Mouse (Mus musculus): ENCODE measurements around the gene Pnpo.

Gene Pnpo

GRCm38 (mm10) chr11:96916044-96916884 is 27.5 kb downstream of the Pnpo start, which contains the start of gene Cdk5rap3:
Gene Cdk5rap3 (minus strand): TSS chr11:96916496.
- CTCF ChIA-PET: no interaction called here

GRCm38 (mm10) chr11:96912682-96913081 is 31.1 kb downstream of the Pnpo start:
- CTCF ChIA-PET: interaction anchor here (1.2 kb wide), 1 partner anchor 365 kb away, joined by 3 read pairs; no protein-coding TSS in a partner anchor

- CTCF ChIA-PET: interaction anchor here (0.6 to 1.0 kb wide), 3 partner anchors 43 to 118 kb away, joined by 3 to 9 read pairs (median 3); no protein-coding TSS in a partner anchor
Observed at GRCm38 (mm10) chr11:96910003-96910402, 33.8 kb downstream of the Pnpo start.

- CTCF ChIA-PET: no interaction called here
Observed at GRCm38 (mm10) chr11:96908594-96908993, 35.2 kb downstream of the Pnpo start.

GRCm38 (mm10) chr11:96906431-96907161 is 37.2 kb downstream of the Pnpo start:
- CTCF ChIA-PET: interaction anchor here (0.6 kb wide), 1 partner anchor 73 kb away, joined by 3 read pairs; no protein-coding TSS in a partner anchor

- CTCF ChIA-PET: no interaction called here
Observed at GRCm38 (mm10) chr11:96902639-96903635, 40.8 kb downstream of the Pnpo start.

GRCm38 (mm10) chr11:96901332-96901731 is 42.5 kb downstream of the Pnpo start:
- CTCF ChIA-PET: no interaction called here

- CTCF ChIA-PET: no interaction called here
Observed at GRCm38 (mm10) chr11:96899449-96900306, 44.1 kb downstream of the Pnpo start.

- CTCF ChIA-PET: no interaction called here
Observed at GRCm38 (mm10) chr11:96895886-96896285, 47.9 kb downstream of the Pnpo start.

- CTCF ChIA-PET: no interaction called here
Observed at GRCm38 (mm10) chr11:96893203-96893842, 50.5 kb downstream of the Pnpo start.

- CTCF ChIA-PET: no interaction called here
Observed at GRCm38 (mm10) chr11:96891784-96892527, 51.8 kb downstream of the Pnpo start.

Measured in spleen, embryonic (tissue).